Mouse (Mus musculus) midbrain, postnatal 0 days (tissue): ENCODE results near the gene Ano3. TPM values are rescaled to one million over a fixed set of nuclear protein-coding genes. Genes with fewer than 3 reads are reported as not detected.

Experiments
- ATAC-seq: fragments of 200-750 bp; cut with Nextera tagmentation; 2 replicates; pipeline ENCODE4 v1.8.0; 2017; ENCODE audit warnings: moderate number of reproducible peaks, mild to moderate bottlenecking, moderate TSS enrichment, moderate library complexity; ENCODE audit not compliant: low FRiP score
- DNase-seq: peaks from one replicate; pipeline ENCODE4 v3.0.0-alpha.2; 2015; ENCODE audit warnings: low spot score
- H3K27ac ChIP-seq: fragments of 300-500 bp; sonication (generic); 2 replicates; pipeline ENCODE4 v1.5.1; 2014; ENCODE audit warnings: low read depth, mild to moderate bottlenecking, low read length, mixed read lengths
- H3K27me3 ChIP-seq: fragments of 300-500 bp; sonication (generic); 2 replicates; pipeline ENCODE4 v1.6.1; 2014; ENCODE audit warnings: low read length, control low read depth, mixed read lengths; ENCODE audit not compliant: insufficient read depth
- H3K36me3 ChIP-seq: fragments of 300-500 bp; sonication (generic); 2 replicates; pipeline ENCODE4 v1.6.1; 2014; ENCODE audit warnings: low read length, control low read depth, mixed read lengths; ENCODE audit not compliant: insufficient read depth
- H3K4me1 ChIP-seq: fragments of 300-500 bp; sonication (generic); 2 replicates; pipeline ENCODE4 v1.6.1; 2014; ENCODE audit warnings: mild to moderate bottlenecking, control low read depth, antibody characterized with exemption, low read length, mixed read lengths; ENCODE audit not compliant: insufficient read depth
- H3K4me2 ChIP-seq: fragments of 300-500 bp; sonication (generic); 2 replicates; pipeline ENCODE4 v1.6.1; 2014; ENCODE audit warnings: low read depth, mild to moderate bottlenecking, low read length, mixed read lengths; ENCODE audit not compliant: poor library complexity, severe bottlenecking
- H3K4me3 ChIP-seq: fragments of 300-500 bp; sonication (generic); 2 replicates; pipeline ENCODE4 v1.5.1; 2014; ENCODE audit warnings: low read depth, mild to moderate bottlenecking, low read length, moderate library complexity
- H3K9ac ChIP-seq: fragments of 300-500 bp; sonication (generic); replicated peaks from 2 replicates; pipeline ENCODE4 v1.6.1; 2014; ENCODE audit warnings: mild to moderate bottlenecking, low read length, moderate library complexity, mixed read lengths; ENCODE audit not compliant: poor library complexity, severe bottlenecking
- H3K9me3 ChIP-seq: fragments of 300-500 bp; sonication (generic); 2 replicates; pipeline ENCODE4 v1.6.1; 2016; ENCODE audit warnings: low read length, control low read depth
- CTCF ChIP-seq: IDR thresholded peaks from 2 replicates; pipeline ENCODE4 v1.5.1; 2016; ENCODE audit warnings: antibody characterized with exemption, mild to moderate bottlenecking
- WGBS: fragments of 180-500 bp; shearing (Covaris S2); extraction: QIAGEN DNeasy Blood & Tissue Kit; methylation state at CpG from one replicate; pipeline ENCODE4 v1.1.7; 2014; 5-methylcytosine and 5-hydroxymethylcytosine counted together
- polyA plus RNA-seq: library from polyadenylated mRNA; unstranded; fragments of >200 nt; fragmentation: Nextera tagmentation; extraction: Ambion mirVana; gene quantifications from 2 replicates; pipeline ENCODE4 v1.2.1, GENCODE M21; 2015
- total RNA-seq: library from RNA; depleted of rRNA; stranded (reverse); fragments of >200 nt; gene quantifications from 2 replicates; pipeline ENCODE4 v1.2.3, GENCODE M21; 2014

The Ano3 gene
- total and polyA plus RNA-seq, 2 experiments from 2014 or later, result 0.66 to 0.70 TPM

DNA sequence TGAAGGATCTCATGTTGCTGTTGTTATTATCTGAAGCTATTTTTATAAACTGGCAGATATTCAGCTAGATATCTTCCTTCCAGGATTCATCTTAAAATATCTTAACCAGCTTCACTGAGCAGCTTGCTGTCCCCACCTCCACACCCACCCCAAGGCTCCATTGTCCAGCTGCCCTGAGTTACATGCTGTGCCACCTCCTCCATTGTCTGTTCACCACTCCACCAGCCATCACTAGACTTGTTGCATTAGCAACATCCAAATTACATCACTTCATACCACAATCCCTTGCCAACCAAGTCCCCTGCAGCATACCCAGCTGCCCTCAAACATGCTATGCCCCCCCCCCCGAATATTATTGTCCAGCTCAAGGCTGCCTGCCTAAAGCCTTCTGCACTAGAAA lies 154.8 kb downstream of the Ano3 start:
- no peaks in the 10 kb centered on the region for H3K9me3 ChIP-seq
- TF ChIP-seq CTCF, result no peak
- 67% methylated on average over 1 of the region's 1 CpGs for WGBS

DNA sequence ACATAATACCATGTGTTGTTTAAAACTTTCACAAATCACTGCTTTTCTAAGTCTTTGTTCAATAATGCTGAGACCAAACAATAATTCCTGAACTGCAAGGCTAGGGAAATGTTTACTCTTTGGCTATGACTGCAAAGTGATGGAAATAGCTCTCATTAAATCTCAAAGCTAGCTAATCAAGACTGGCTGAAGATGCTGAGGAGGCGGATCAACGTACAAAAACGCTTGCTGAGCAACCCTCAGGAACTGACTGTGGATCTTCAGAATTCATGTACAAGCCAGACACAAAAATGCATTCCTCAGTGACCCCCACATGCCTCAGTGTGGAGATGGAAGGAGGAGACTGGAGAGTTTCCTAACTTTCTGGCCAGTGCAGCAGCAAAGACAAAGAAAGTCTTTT lies 155.3 kb downstream of the Ano3 start:
- Histone ChIP-seq H3K4me3 (no peak overlapping the region), H3K9ac (no peak overlapping the region), H3K36me3 (no peaks in the 10 kb centered on the region), H3K27me3 (no peaks in the 10 kb centered on the region), H3K9me3 (no peaks in the 10 kb centered on the region), H3K4me1 (no peaks in the 10 kb centered on the region), H3K27ac (no peak overlapping the region), H3K4me2 (no peak overlapping the region)
- DNase-seq (no peak), ATAC-seq (no peak)
- TF ChIP-seq CTCF, result no peak
- WGBS, result 64% methylated on average over 3 of the region's 3 CpGs

More for the DNA sequence above, 154.8 kb downstream of the Ano3 start:
- no peaks in the 10 kb centered on the region for H3K4me1 ChIP-seq
- H3K4me2 ChIP-seq, result no peak overlapping the region
- H3K36me3 ChIP-seq, result no peaks in the 10 kb centered on the region
- DNase-seq (no peak), ATAC-seq (no peak)
- no peak overlapping the region for H3K27ac ChIP-seq
- H3K27me3 ChIP-seq, result no peaks in the 10 kb centered on the region
- H3K4me3 ChIP-seq, result no peak overlapping the region
- H3K9ac ChIP-seq, result no peak overlapping the region

DNA sequence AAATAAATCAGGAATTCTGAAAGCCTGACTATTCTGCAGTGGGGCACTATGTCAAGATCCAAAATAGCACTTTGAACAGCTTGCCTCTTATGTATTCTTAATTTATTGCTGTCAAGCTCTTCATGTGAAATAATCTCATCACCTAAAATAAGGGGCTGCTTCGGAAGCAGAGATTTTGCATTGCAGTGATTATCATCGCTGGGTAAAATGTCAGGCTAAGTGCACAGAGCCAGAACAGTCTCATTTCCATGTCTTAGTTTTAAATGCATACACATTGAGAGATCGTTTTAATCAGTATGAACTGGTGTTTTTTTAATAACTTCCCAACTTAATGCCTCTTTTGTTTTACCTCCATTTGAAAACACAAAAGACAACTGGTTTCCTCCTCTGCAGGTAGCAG lies 163.3 kb downstream of the Ano3 start:
- ATAC-seq (no peak), DNase-seq (no peak)
- H3K4me3 ChIP-seq, result no peak overlapping the region
- H3K27me3 ChIP-seq, result no peaks in the 10 kb centered on the region
- no peak overlapping the region for H3K9ac ChIP-seq
- WGBS, result 68% methylated on average over 3 of the region's 3 CpGs
- H3K4me2 ChIP-seq, result no peak overlapping the region
- no peaks in the 10 kb centered on the region for H3K36me3 ChIP-seq
- no peak for TF ChIP-seq CTCF
- no peaks in the 10 kb centered on the region for H3K9me3 ChIP-seq
- no peak overlapping the region for H3K27ac ChIP-seq
- H3K4me1 ChIP-seq, result no peaks in the 10 kb centered on the region

DNA sequence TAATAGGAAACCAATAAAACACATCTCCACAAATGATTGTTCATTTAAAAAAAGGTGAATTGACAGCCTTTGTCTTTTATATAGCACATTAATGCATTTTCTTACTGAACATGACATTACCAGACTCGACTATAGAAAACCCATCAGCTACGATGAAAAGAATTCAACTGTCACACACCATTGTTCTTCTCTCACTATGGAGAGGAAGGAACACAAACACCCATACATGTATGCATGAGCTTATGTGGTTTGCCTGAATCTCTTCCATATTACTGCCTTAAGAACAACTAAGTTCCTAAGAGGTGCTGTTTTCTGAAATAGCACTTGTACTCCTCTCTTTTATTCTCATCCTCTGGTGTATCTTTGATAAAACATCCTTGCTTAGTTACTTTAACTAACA lies 191.3 kb downstream of the Ano3 start:
- Histone ChIP-seq H3K27me3 (no peaks in the 10 kb centered on the region), H3K4me3 (no peak overlapping the region), H3K9ac (no peak overlapping the region), H3K4me1 (no peaks in the 10 kb centered on the region), H3K36me3 (no peaks in the 10 kb centered on the region), H3K9me3 (no peaks in the 10 kb centered on the region), H3K4me2 (no peak overlapping the region), H3K27ac (no peak overlapping the region)
- ATAC-seq (no peak), DNase-seq (no peak)
- no peak for TF ChIP-seq CTCF
- WGBS, result 30% methylated on average over 2 of the region's 2 CpGs

DNA sequence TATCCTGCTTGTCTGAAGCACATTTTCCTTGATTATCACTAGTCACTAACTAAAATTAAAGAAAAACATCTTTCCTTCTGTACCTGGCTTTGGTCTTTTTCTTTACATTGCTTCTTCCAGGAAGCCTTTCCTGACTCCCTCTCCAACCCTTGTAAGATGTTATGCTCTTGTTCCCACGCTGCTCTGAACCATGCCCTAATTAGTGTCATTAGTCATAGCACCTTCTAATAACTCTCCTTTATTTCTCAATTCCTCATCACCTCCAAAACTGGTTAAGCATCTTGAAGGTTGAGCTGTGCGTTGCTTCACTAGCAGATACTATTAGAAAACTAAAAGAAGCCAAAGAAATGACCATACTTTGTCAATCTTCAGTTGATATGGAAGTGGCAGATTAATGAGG lies 193.2 kb downstream of the Ano3 start:
- Histone ChIP-seq H3K27me3 (no peaks in the 10 kb centered on the region), H3K36me3 (no peaks in the 10 kb centered on the region), H3K9me3 (no peaks in the 10 kb centered on the region), H3K4me3 (no peak overlapping the region), H3K9ac (no peak overlapping the region), H3K4me1 (no peaks in the 10 kb centered on the region), H3K27ac (no peak overlapping the region), H3K4me2 (no peak overlapping the region)
- 89% methylated on average over 2 of the region's 2 CpGs for WGBS
- ATAC-seq, result no peak
- no peak for TF ChIP-seq CTCF
- DNase-seq, result no peak

DNA sequence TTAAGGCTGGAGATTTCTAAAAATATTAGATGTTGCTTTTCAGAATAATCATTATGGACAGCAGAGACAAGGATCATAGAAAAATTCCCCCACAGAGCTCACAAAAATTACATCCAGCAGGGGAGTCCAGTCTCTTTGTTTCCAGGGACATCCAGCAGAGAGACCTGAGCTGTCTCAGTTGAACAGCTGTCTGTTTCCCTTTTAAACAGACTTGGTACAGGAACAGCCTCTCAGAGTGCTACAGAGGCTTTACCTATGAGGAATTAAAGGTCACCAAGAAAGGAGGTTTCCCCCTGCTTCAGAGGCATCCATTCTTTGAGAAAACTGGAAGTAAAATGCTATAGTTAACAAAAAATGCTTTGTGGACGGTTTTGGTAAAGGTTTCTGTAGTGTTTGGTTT lies 210.2 kb downstream of the Ano3 start:
- H3K9me3 ChIP-seq, result no peaks in the 10 kb centered on the region
- WGBS, result 32% methylated on average over 1 of the region's 1 CpGs
- no peak overlapping the region for H3K4me3 ChIP-seq
- no peak for DNase-seq
- no peak overlapping the region for H3K27ac ChIP-seq
- no peaks in the 10 kb centered on the region for H3K27me3 ChIP-seq
- no peaks in the 10 kb centered on the region for H3K4me1 ChIP-seq
- no peaks in the 10 kb centered on the region for H3K36me3 ChIP-seq
- H3K9ac ChIP-seq, result no peak overlapping the region
- no peak for TF ChIP-seq CTCF
- no peak overlapping the region for H3K4me2 ChIP-seq
- no peak for ATAC-seq
